Mouse (Mus musculus) heart, adult 2 months (tissue): ENCODE measurements around the gene Adssl1.

Experiments used
- CTCF ChIP-seq: fragments of 200-600 bp; IDR thresholded peaks from 2 replicates; pipeline ENCODE4 v1.8.1; 2022; ENCODE audit warnings: antibody characterized with exemption, mild to moderate bottlenecking, moderate library complexity
- EP300 ChIP-seq: fragments of 200-500 bp; IDR thresholded peaks from 2 replicates; pipeline ENCODE4 v1.6.1; 2011; ENCODE audit warnings: low read depth, low read length, control low read depth; ENCODE audit not compliant: insufficient read depth
- POLR2A ChIP-seq: fragments of 200-500 bp; IDR thresholded peaks from 2 replicates; pipeline ENCODE4 v1.6.1; 2011; ENCODE audit warnings: mild to moderate bottlenecking, low read depth, low read length, control low read depth; ENCODE audit not compliant: insufficient read depth

- TF ChIP-seq CTCF (no peak), POLR2A (no peak), EP300 (no peak)
Measured at GRCm38 (mm10) chr12:112576749-112577148, 43.1 kb upstream of the Adssl1 start.
